Mouse (Mus musculus) CH12F3 (cell line): ENCODE results near the gene Tmem116.

Experiments used
- in situ Hi-C: fragments of 300-500 bp; cut with MboI; formaldehyde crosslinking; loops from 2 replicates; pipeline ENCODE4 v1.14.3; 2020; ENCODE audit warnings: low sequenced_read_pairs

Tmem116 gene

GRCm38 (mm10) chr5:121536921-121537555 lies 85.3 kb downstream of the Tmem116 start:
- in situ Hi-C loops: no loop called here

DNA sequence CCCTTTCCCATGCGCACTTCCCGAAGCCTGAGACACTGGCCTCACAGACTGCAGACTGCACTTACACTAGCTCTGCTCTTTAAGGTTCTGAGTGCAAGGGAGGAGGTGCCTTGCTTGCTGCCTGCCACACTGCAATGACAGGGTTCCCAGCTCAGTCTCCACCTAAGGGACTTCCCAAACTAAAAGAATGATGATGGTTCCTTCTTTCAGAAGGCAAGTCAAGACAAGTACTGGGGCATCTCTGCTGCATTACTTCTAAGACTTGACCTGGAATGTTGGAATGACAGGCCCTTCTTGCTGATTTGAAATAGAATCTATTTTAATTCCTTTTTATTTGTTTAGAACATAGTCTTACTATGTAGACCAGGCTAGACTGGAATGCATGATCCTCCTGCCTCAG lies 85.9 kb downstream of the Tmem116 start:
- in situ Hi-C loops: no loop called here

DNA sequence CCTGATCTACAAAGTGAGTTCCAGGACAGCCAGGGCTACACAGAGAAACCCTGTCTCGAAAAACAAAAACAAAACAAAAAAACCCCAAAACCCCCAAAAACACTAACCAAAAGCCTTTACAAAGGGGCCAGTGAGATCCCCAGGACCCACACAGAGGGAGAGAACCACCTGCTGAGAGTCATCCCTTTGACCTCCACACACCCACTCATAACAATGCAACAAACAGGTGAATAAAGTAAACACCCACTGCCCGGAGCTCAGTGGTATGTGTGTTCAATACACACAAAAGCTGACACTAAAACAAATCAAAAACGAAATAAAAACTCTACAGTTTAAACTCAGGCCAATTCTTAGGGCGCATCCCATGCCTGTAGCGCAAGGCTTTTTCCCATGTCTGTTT lies 88.4 kb downstream of the Tmem116 start:
- in situ Hi-C loops: no loop called here

- in situ Hi-C loops: no loop called here
These were observed 89.5 kb downstream of the Tmem116 start for GRCm38 (mm10) chr5:121541235-121541634.

DNA sequence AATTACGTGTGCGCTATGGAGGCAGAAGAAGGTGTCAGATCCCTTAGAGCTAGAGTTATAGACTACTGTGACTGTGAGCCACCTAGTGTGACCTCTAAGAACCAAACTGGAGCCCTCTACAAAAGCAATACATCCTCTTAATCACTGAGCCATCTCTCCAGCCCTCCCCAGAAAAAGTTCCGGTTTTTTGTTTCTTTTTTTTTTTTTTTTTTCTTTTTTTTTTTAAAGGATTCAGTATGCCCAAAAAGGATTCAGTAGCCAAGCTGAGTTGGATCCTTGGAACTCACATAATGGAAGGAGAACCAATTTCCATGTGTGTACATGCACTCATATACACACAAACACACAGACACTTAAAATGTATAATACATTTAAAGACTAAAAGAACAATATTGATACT lies 91.7 kb downstream of the Tmem116 start:
- in situ Hi-C loops: no loop called here

- in situ Hi-C loops: no loop called here
These were observed 93.5 kb downstream of the Tmem116 start, which contains the start of the genes Adam1a and Gm42878 for GRCm38 (mm10) chr5:121544910-121545792. TSS of gene Adam1a (minus strand) at chr5:121545482. TSS of gene Gm42878 (minus strand) at chr5:121545482.

DNA sequence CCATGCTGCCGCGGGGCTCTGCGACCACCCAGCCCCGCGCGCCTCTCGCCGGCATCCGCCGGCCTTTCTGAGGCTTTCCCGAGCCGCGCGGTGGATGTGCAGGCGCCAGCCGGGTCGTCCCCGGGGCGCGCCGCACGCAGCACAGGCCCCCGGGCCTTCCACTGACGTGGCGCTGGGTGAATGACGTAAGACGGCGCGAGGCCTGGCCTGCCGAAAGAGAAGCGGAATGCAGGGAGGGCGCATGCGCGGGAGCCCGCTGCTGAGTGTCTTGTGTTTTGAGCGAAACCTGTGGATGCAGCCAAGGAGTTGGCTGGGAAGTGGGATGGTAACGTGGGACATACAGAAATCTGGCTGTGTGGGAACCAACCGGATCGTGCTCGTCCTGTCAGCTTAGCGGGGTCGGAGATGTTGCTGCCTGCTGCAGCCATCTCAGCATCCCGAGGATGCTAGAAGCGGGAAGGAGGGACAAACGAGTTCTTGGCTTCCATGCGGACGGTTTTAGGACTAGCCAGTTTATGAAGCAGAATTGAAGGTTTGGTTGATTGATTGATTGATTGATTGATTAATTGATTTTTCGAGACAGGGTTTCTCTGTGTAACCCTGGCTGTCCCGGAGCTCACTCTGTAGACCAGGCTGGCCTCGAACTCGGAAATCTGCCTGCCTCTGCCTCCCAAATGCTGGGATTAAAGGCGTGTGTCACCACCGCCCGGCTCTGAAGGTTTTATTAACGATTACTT lies 94.3 kb downstream of the Tmem116 start, which contains the start of gene Mapkapk5:
Gene Mapkapk5, minus strand, starts transcription at position 113 of the 737 bp plus-strand sequence.
- in situ Hi-C loops: no loop called here

DNA sequence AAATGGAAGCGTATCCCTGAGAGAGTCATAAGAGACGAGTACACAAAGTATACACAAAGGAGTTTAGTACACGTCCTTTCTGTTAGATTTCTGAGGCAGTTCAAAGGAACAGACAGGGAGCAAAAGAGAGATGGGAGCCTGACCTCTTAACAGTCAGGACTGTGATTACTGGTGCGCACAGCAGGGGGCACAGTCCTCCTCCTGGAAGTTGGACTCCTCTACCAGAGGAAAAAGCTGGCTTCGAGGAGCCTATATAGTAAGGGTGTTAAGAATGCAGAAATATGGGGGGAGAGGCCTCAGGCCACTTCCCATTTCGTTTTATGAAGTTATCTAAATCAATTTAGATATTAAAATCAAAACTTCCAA lies 94.8 kb downstream of the Tmem116 start:
- in situ Hi-C loops: no loop called here

DNA sequence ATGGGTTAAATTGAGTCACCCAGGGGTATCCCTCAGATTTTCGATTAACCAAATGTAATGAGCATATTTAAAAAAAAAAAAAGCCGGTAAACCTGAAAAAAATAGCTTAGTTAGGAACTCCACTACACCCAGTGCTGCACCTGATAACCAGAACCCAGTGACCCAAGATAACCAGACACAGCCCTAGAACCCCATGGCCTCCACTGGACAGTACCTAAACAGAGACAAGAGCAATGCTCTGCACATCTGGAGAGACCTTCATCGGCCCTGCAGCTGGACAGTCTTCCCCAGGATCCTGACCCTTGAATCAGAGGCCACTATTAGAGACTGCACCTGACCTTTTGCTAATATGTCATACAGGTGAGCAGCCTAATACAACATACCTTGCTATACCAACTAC lies 95.4 kb downstream of the Tmem116 start:
- in situ Hi-C loops: no loop called here

- in situ Hi-C loops: no loop called here
These were observed 97.5 kb downstream of the Tmem116 start for GRCm38 (mm10) chr5:121549196-121549595.

GRCm38 (mm10) chr5:121562436-121562835 lies 110.7 kb downstream of the Tmem116 start:
- in situ Hi-C loops: no loop called here

DNA sequence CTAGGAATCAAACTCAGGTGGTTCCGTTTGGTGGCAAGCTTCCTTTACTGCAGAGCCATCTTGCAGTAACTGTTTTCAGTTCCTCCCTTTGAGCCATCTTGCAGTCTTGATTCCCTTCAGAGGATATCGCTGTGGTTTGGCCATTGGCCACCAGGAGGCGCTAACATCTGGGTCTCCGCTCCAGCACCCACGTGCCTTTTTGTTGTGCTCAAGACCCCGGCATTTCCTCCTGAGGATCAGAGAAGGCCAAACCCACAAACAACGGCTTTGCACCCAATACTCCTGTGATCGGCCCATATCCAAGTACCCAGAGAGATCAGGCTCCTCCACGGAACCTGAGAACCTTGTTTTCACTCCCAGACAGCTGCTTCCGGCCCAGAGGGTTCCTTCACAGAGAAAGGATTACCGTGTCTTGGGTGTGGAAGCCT lies 112.8 kb downstream of the Tmem116 start:
- in situ Hi-C loops: no loop called here

- in situ Hi-C loops: no loop called here
These were observed 114.5 kb downstream of the Tmem116 start for GRCm38 (mm10) chr5:121566035-121566681.

- in situ Hi-C loops: no loop called here
These were observed 118.3 kb downstream of the Tmem116 start for GRCm38 (mm10) chr5:121569881-121570420.

DNA sequence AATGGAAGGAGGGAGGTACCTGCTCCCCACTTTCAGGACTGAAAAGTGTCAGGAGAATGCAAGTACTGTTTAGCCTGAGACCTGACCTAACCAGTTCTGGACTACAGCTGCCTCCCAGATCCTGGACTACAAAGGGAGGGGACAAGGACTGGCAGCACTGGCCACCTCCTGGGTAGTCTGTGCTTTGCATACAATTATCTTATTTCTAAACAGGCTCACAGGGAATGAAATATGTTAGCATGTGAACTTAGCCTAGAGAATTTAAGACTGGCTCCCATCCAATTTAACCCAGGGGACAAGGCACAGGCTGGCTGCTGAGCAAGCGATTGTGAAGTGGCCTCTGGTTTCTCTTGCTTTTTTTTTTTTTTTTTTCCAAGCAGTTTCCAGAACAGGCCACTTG lies 119.1 kb downstream of the Tmem116 start:
- in situ Hi-C loops: no loop called here
